Mouse (Mus musculus) heart, adult 2 months (tissue): ENCODE data around the gene Otulinl.

Experiments
- CTCF ChIP-seq: fragments of 200-600 bp; IDR thresholded peaks from 2 replicates; pipeline ENCODE4 v1.8.1; 2022; ENCODE audit warnings: antibody characterized with exemption, mild to moderate bottlenecking, moderate library complexity
- POLR2A ChIP-seq: fragments of 200-500 bp; IDR thresholded peaks from 2 replicates; pipeline ENCODE4 v1.6.1; 2011; ENCODE audit warnings: mild to moderate bottlenecking, low read depth, low read length, control low read depth; ENCODE audit not compliant: insufficient read depth

- TF ChIP-seq CTCF (no peak; the same call in 1 of the 2 replicates), POLR2A (no peak)
Measured at GRCm38 (mm10) chr15:27612533-27613221, 68.7 kb downstream of the Otulinl start.
